Mouse (Mus musculus) myocyte (in vitro differentiated cells): ENCODE measurements around the gene Hcn2.

Experiments
- E2F4 ChIP-seq: IDR thresholded peaks from one replicate; pipeline ENCODE4 v1.6.1; 2011; ENCODE audit warnings: mild to moderate bottlenecking, control low read depth, moderate library complexity; ENCODE audit not compliant: insufficient read depth
- MAX ChIP-seq: IDR thresholded peaks from one replicate; pipeline ENCODE4 v1.6.1; 2011; ENCODE audit warnings: low read depth, mild to moderate bottlenecking, control low read depth
- MYOD1 ChIP-seq, 3 experiments: IDR thresholded peaks; one replicate each; pipeline ENCODE4 v1.6.1; 2011; ENCODE audit warnings: control low read depth in 2 of 3, low read depth in 2 of 3, mild to moderate bottlenecking in 2 of 3, moderate library complexity in 1 of 3; ENCODE audit not compliant: insufficient read length in 2 of 3, control insufficient read depth in 1 of 3
- MYOG ChIP-seq, 3 experiments: IDR thresholded peaks; one replicate each; pipeline ENCODE4 v1.6.1; 2011; ENCODE audit warnings: control low read depth in 2 of 3, low read depth in 2 of 3, mild to moderate bottlenecking in 2 of 3; ENCODE audit not compliant: insufficient read length in 2 of 3, control insufficient read depth in 1 of 3, insufficient read depth in 1 of 3
- POLR2A ChIP-seq: IDR thresholded peaks from one replicate; pipeline ENCODE4 v1.6.1; 2011; ENCODE audit warnings: low read depth, mild to moderate bottlenecking, control low read depth, moderate library complexity; ENCODE audit not compliant: insufficient read length
- TCF12 ChIP-seq: IDR thresholded peaks from one replicate; pipeline ENCODE4 v1.6.1; 2011; ENCODE audit warnings: mild to moderate bottlenecking, control low read depth; ENCODE audit not compliant: poor library complexity, insufficient read depth, severe bottlenecking
- USF1 ChIP-seq: IDR thresholded peaks from one replicate; pipeline ENCODE4 v1.6.1; 2011; ENCODE audit warnings: low read depth, mild to moderate bottlenecking, control low read depth, moderate library complexity

DNA sequence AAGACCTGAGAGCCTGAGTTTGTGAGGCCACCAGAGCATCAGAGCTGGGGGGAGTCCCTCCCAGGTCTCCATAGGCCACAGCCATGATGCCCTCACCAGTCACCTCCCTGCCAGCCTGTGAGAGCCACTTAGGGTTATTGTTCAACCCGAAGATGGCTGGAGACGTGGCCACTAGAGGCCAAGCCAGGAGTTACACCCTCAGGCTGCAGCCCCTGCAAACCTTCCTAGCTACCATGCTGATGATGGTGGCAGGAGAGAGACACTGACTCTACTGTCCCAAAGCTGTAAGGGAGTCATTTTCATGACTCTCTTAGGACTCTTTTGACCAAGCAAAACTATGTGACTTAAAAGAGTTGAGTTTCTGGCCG is 44.4 kb upstream of the Hcn2 start:
- TF ChIP-seq POLR2A (no peak), MAX (no peak), USF1 (no peak), TCF12 (no peak), E2F4 (no peak), MYOG (IDR thresholded peaks at IDR 0.05; ENCODE audit: control insufficient read depth in 1 of 3, insufficient read depth in 1 of 3, insufficient read length in 2 of 3, low read depth in 2 of 3) (no peak), MYOD1 (IDR thresholded peaks at IDR 0.05; ENCODE audit: control insufficient read depth in 1 of 3, insufficient read length in 2 of 3, low read depth in 2 of 3) (no peak)
